Mouse (Mus musculus): ENCODE results near the gene Nat8f1. TPM values are rescaled to one million over a fixed set of nuclear protein-coding genes. Genes with fewer than 3 reads are reported as not detected.
"Not testable (repeated sequence)": the region's sequence is repeated elsewhere in the genome, so short reads cannot be mapped to it uniquely, and the experiment has no call there.

Gene Nat8f1
- 96.6 and 128 TPM in 2 replicates for polyA plus RNA-seq (2015; fragmentation: Nextera tagmentation; extraction: Ambion mirVana)

DNA sequence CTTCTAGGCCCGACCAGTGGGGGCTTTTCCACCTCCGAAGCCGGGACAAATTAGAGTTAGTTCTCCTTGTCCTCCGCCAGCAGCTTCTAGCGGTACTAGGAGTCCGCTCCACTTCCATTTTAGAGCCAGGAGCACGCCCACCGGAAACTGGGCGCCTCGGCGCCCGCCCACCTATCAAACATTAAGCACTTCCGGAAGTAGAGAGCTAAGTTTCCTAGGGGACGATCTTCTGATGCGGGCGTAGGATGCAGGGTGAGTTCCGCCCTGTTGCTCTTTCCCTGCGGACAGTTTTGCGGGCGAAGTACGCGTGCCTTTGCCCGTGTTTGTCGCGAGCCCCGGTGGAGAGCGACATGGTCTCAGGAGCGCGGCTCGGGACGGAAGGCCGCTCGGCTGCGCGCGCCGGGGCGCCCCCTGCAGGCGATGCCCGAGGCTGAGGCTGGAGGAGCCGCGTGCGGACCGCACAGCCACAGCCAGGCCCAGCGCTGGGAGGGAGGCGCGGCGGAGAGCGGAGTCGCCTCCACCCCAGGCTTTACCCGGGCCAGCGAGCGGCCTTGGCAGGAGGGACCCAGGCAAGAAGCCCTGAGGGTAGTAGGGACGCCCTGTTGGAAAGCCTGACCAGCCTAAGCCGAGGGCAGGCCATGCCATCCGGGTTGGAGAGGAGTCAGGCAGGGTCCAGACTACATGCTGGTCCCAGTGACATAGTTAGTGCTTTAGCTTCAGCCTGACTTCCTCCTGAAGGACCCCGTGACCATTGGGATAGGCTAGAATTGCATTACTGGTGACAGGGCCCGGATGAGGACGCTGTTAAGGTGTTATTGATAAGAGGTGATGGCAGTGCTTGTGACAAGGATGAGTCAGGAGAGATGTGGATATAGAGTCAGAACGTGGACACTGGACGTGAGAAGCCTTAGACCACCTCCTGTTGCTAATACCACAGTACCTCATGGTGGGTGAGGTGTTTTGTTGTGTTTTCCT, at the start of gene Nat8f1:
Nat8f1 (minus strand) TSS at position 149 of the 975 bp plus-strand sequence.
- H3K9me3 ChIP-seq (ENCODE audit: low read length): not testable (repeated sequence)
- WGBS: under 1% methylated on average over 54 of the region's 61 CpGs
- peak; percentile 97 for ATAC-seq (ENCODE audit: low FRiP score, low TSS enrichment)

GRCm38 (mm10) chr6:85961101-85962091, 45.9 kb upstream of the Nat8f1 start, which contains the start of gene Dusp11:
Dusp11 (minus strand) TSS chr6:85961667.
- WGBS: under 1% methylated on average over 69 of the region's 70 CpGs
- H3K36me3 ChIP-seq (ENCODE audit: insufficient read depth, low read length): peaks cover 9% of the 10 kb centered on the region; the same call in 1 of the 2 replicates
- H3K4me3 ChIP-seq (ENCODE audit: low read length): peak within 1 kb of the TSS; percentile 67
- H3K27ac ChIP-seq (ENCODE audit: low read length): peak within 1 kb of the TSS; percentile 100
- peak; percentile 98 for ATAC-seq (ENCODE audit: low FRiP score, low TSS enrichment)
- no peaks in the 10 kb centered on the region for H3K27me3 ChIP-seq (ENCODE audit: insufficient read depth, low read length)
- H3K4me2 ChIP-seq (replicated peaks; ENCODE audit: low read depth, low read length): peak within 1 kb of the TSS; percentile 89
- H3K9me3 ChIP-seq (ENCODE audit: low read length): no peaks in the 10 kb centered on the region
- peaks cover 10% of the 10 kb centered on the region for H3K4me1 ChIP-seq (ENCODE audit: insufficient read depth, low read length)
- H3K9ac ChIP-seq (replicated peaks; ENCODE audit: low read length): peak within 1 kb of the TSS; percentile 95

More for the DNA sequence above, at the start of gene Nat8f1:
- H3K4me2 ChIP-seq (replicated peaks; ENCODE audit: low read depth, low read length): peak within 1 kb of the TSS; percentile 68
- not testable (repeated sequence) for H3K27me3 ChIP-seq (ENCODE audit: insufficient read depth, low read length); H3K4me1 ChIP-seq (ENCODE audit: insufficient read depth, low read length); H3K36me3 ChIP-seq (ENCODE audit: insufficient read depth, low read length)
- H3K27ac ChIP-seq (ENCODE audit: low read length): peak within 1 kb of the TSS; percentile 82
- peak within 1 kb of the TSS; percentile 53 for H3K4me3 ChIP-seq (ENCODE audit: low read length)
- peak within 1 kb of the TSS; percentile 80 for H3K9ac ChIP-seq (replicated peaks; ENCODE audit: low read length)

DNA sequence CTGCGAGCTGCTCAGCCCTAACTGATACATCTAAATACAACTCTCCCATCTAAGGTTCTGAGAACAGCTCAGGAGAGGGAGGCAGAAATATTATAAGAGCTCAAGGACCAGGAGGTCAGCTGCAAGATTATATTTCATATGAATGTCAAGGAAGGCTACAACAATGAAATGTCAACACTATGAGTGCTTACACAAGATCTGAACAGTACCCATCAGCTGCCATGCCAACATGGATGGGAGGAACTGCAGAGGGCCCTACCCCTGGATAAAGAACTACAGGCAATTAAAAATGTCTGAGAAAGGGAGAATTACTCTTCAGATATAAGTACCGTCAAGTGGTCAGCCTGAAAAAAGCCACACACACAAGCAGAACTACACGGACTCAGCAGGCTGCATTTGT, 42.1 kb upstream of the Nat8f1 start:
- peaks cover 37% of the 10 kb centered on the region for H3K36me3 ChIP-seq (ENCODE audit: insufficient read depth, low read length)

GRCm38 (mm10) chr6:85948549-85948948, 33.1 kb upstream of the Nat8f1 start:
- no peaks in the 10 kb centered on the region for H3K9me3 ChIP-seq (ENCODE audit: low read length)
- H3K27ac ChIP-seq (ENCODE audit: low read length): no peak overlapping the region
- WGBS: 89% methylated on average over 6 of the region's 6 CpGs

More for the DNA sequence above, 42.1 kb upstream of the Nat8f1 start:
- no peak overlapping the region for H3K9ac ChIP-seq (replicated peaks; ENCODE audit: low read length)
- H3K4me3 ChIP-seq (ENCODE audit: low read length): no peak overlapping the region
- WGBS: 78% methylated on average over 3 of the region's 3 CpGs
- H3K4me2 ChIP-seq (replicated peaks; ENCODE audit: low read depth, low read length): no peak overlapping the region
- no peaks in the 10 kb centered on the region for H3K27me3 ChIP-seq (ENCODE audit: insufficient read depth, low read length)
- H3K27ac ChIP-seq (ENCODE audit: low read length): no peak overlapping the region
- no peaks in the 10 kb centered on the region for H3K9me3 ChIP-seq (ENCODE audit: low read length)
- no peak for ATAC-seq (ENCODE audit: low FRiP score, low TSS enrichment)
- peaks cover 10% of the 10 kb centered on the region for H3K4me1 ChIP-seq (ENCODE audit: insufficient read depth, low read length)

DNA sequence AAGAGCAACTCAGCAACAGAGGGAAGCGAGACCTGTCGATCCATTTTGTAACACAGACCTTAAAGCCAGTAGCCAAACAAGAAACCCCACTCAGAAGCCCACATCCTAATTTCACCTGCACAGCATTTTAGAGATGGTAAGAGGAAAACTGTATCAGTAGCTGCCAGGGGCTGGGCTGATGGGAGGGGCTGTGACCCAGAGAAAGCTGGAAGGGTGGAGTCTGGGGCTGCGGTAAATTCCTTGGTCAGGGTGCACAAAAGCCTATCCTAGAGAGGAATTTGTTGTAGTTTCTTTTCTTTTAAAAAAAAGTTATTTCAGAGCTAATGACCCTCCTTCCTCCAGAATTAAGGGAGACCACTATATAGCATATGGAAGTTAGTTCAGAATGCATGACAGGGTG, 27.0 kb upstream of the Nat8f1 start:
- H3K4me1 ChIP-seq (ENCODE audit: insufficient read depth, low read length): no peaks in the 10 kb centered on the region
- no peaks in the 10 kb centered on the region for H3K27me3 ChIP-seq (ENCODE audit: insufficient read depth, low read length)
- no peak overlapping the region for H3K4me2 ChIP-seq (replicated peaks; ENCODE audit: low read depth, low read length)
- 99% methylated on average over 3 of the region's 3 CpGs for WGBS
- no peaks in the 10 kb centered on the region for H3K9me3 ChIP-seq (ENCODE audit: low read length)
- H3K36me3 ChIP-seq (ENCODE audit: insufficient read depth, low read length): peaks cover 45% of the 10 kb centered on the region
- H3K27ac ChIP-seq (ENCODE audit: low read length): no peak overlapping the region
- no peak overlapping the region for H3K9ac ChIP-seq (replicated peaks; ENCODE audit: low read length)
- H3K4me3 ChIP-seq (ENCODE audit: low read length): no peak overlapping the region
- no peak for ATAC-seq (ENCODE audit: low FRiP score, low TSS enrichment)

More at GRCm38 (mm10) chr6:85948549-85948948, 33.1 kb upstream of the Nat8f1 start:
- Histone ChIP-seq H3K27me3 (ENCODE audit: insufficient read depth, low read length) (no peaks in the 10 kb centered on the region), H3K4me2 (replicated peaks; ENCODE audit: low read depth, low read length) (no peak overlapping the region), H3K4me1 (ENCODE audit: insufficient read depth, low read length) (no peaks in the 10 kb centered on the region), H3K36me3 (ENCODE audit: insufficient read depth, low read length) (peaks cover 82% of the 10 kb centered on the region), H3K9ac (replicated peaks; ENCODE audit: low read length) (no peak overlapping the region), H3K4me3 (ENCODE audit: low read length) (no peak overlapping the region)
- no peak for ATAC-seq (ENCODE audit: low FRiP score, low TSS enrichment)

GRCm38 (mm10) chr6:85938701-85939100, 23.2 kb upstream of the Nat8f1 start:
- 82% methylated on average over 10 of the region's 10 CpGs for WGBS
- Histone ChIP-seq H3K4me1 (ENCODE audit: insufficient read depth, low read length) (no peaks in the 10 kb centered on the region; the same call in 1 of the 2 replicates), H3K9me3 (ENCODE audit: low read length) (no peaks in the 10 kb centered on the region), H3K9ac (replicated peaks; ENCODE audit: low read length) (no peak overlapping the region), H3K27ac (ENCODE audit: low read length) (no peak overlapping the region), H3K36me3 (ENCODE audit: insufficient read depth, low read length) (peaks cover 12% of the 10 kb centered on the region), H3K27me3 (ENCODE audit: insufficient read depth, low read length) (no peaks in the 10 kb centered on the region), H3K4me2 (replicated peaks; ENCODE audit: low read depth, low read length) (no peak overlapping the region), H3K4me3 (ENCODE audit: low read length) (no peak overlapping the region)
- no peak for ATAC-seq (ENCODE audit: low FRiP score, low TSS enrichment)

GRCm38 (mm10) chr6:85936508-85937465, 21.3 kb upstream of the Nat8f1 start:
- not testable (repeated sequence) for H3K27me3 ChIP-seq (ENCODE audit: insufficient read depth, low read length); H3K4me1 ChIP-seq (ENCODE audit: insufficient read depth, low read length); H3K9me3 ChIP-seq (ENCODE audit: low read length)
- peaks cover 12% of the 10 kb centered on the region; the same call in 1 of the 2 replicates for H3K36me3 ChIP-seq (ENCODE audit: insufficient read depth, low read length)
- H3K4me3 ChIP-seq (ENCODE audit: low read length): peak overlapping the region; percentile 55
- peak; percentile 97 for ATAC-seq (ENCODE audit: low FRiP score, low TSS enrichment)
- peak overlapping the region; percentile 64 for H3K4me2 ChIP-seq (replicated peaks; ENCODE audit: low read depth, low read length)
- peak overlapping the region; percentile 71 for H3K9ac ChIP-seq (replicated peaks; ENCODE audit: low read length)
- H3K27ac ChIP-seq (ENCODE audit: low read length): peak overlapping the region; percentile 80
- WGBS: under 1% methylated on average over 49 of the region's 50 CpGs

GRCm38 (mm10) chr6:85935646-85936045, 20.2 kb upstream of the Nat8f1 start:
- H3K4me1 ChIP-seq (ENCODE audit: insufficient read depth, low read length): no peaks in the 10 kb centered on the region; the same call in 1 of the 2 replicates
- H3K27ac ChIP-seq (ENCODE audit: low read length): no peak overlapping the region
- H3K27me3 ChIP-seq (ENCODE audit: insufficient read depth, low read length): no peaks in the 10 kb centered on the region
- peaks cover 14% of the 10 kb centered on the region; the same call in 1 of the 2 replicates for H3K36me3 ChIP-seq (ENCODE audit: insufficient read depth, low read length)
- no peak overlapping the region for H3K9ac ChIP-seq (replicated peaks; ENCODE audit: low read length)
- ATAC-seq (ENCODE audit: low FRiP score, low TSS enrichment): no peak
- no peaks in the 10 kb centered on the region for H3K9me3 ChIP-seq (ENCODE audit: low read length)
- H3K4me2 ChIP-seq (replicated peaks; ENCODE audit: low read depth, low read length): no peak overlapping the region
- 73% methylated on average over 3 of the region's 3 CpGs for WGBS
- no peak overlapping the region for H3K4me3 ChIP-seq (ENCODE audit: low read length)

Measured in kidney, embryonic 16.5 days (tissue).